Mouse (Mus musculus): ENCODE measurements at regions not wholly inside any gene's neighbourhood (a gene's known extent, or its start where the extent isn't known, plus 50 kb on each side); places are given as distances from the start of the nearest gene placed in this dataset.

DNA sequence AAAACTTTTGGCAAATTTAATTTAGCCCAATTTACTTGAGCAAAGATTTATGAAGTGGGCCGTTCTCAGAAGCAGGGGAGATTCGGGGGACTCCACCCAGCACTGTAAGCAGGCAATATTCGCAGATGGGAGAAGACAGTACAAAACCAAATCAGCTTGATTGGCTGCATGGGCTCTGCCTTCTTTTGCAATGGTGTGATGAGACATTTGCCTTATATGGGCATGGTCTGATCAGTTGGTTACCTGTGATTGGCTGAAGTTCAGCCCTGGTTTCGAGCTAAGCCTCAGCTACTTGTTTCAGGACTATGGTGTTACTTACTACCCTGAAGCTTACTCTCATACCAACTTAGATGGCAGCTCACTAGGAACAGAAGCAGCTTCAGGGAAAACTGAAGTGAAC, 185.6 kb upstream of the Arhgap18 start:
- TF ChIP-seq CTCF (IDR thresholded peaks at IDR 0.05; ENCODE audit: low read depth) (no peak), EP300 (IDR thresholded peaks at IDR 0.05; ENCODE audit: low read depth) (no peak)
